Mouse (Mus musculus): ENCODE measurements around the gene Arfgef3. TPM values are rescaled to one million over a fixed set of nuclear protein-coding genes. Genes with fewer than 3 reads are reported as not detected.
A peak's percentile ranks its signal among the peaks of the same experiment; 100 is the strongest.

The Arfgef3 gene
- 0.20 and 0.26 TPM in 2 replicates for polyA plus RNA-seq (2016; fragmentation: Nextera tagmentation; extraction: Ambion mirVana)

DNA sequence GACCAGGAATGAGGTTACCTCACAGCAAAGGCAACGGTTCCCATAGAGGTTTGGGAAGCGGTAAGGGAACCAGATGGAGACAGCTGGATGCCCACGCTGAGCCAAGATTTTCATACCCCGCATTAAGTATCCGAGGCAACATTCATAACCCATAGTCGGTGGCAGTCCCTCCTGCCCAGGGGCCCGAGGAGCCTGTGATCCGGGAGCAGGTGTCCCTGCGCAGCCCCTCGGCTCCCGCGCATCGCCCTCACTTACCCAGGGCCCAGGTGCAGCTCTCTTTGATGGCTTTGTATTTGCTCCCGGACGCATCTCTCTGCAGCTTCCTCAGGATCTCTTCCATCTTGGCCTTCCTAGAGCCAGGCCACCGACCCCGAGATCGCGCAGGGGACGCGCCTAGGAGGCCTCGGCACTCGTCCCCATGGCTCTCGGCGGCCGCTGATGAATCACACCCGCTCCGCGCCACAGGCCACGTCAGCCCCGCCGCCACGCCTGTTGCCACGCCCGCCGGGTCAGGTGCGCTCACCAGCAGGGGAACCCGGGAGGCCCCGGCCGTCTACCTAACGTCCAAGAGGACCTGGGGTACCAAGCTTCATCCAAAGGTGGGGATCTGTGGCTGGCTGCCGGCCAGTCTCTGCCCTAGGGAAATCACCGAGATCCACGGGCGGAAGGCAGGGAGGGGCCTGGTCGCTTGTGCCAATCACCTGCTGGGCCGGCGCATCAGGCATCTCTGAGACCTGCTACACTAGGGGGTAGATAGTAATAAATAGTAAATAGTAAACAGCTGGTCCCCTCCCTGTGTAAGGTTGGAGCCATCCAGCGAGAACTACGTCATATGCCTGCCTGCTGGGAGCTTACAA lies at the start of gene Arfgef3:
TSS of gene Arfgef3 (minus strand) at position 664 of the 857 bp plus-strand sequence.
- Histone ChIP-seq H3K27me3 (peaks cover 31% of the 10 kb centered on the region), H3K36me3 (no peaks in the 10 kb centered on the region), H3K9ac (replicated peaks) (peak within 1 kb of the TSS; percentile 53; the same call in 1 of the 2 replicates), H3K9me3 (no peaks in the 10 kb centered on the region), H3K27ac (no peak within 1 kb of the TSS), H3K4me2 (peak within 1 kb of the TSS; percentile 95), H3K4me1 (replicated peaks) (peaks cover 13% of the 10 kb centered on the region; the same call in 1 of the 2 replicates), H3K4me3 (replicated peaks) (peak within 1 kb of the TSS; percentile 53)
- 0 out of 2 replicates have a peak, but pooled peaks have one; percentile 43 for ATAC-seq (ENCODE audit: insufficient number of reproducible peaks, insufficient read depth, low FRiP score, low TSS enrichment, low read depth)
- WGBS = 2% methylated on average over 50 of the region's 50 CpGs

DNA sequence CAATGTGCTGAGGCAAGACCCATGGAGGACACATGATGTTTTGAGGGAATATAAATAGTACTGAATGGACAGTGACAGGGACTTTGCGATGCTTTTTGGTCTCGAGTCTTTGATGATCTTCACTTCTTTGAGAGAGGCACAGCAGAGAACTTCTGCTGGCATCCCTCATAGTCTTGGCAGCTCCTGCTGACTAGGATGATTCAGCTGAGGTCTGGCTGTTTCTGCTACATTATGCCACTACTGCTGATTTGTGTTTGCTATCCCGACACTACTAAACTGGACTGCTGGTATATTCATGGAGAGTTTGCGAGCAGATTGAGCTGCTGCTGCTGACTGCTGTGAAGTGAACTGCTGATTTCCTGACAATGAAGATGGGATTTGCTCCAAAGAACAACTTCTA lies 46.3 kb upstream of the Arfgef3 start:
- Histone ChIP-seq H3K36me3 (no peaks in the 10 kb centered on the region), H3K9me3 (no peaks in the 10 kb centered on the region), H3K27ac (no peak overlapping the region), H3K27me3 (no peaks in the 10 kb centered on the region), H3K4me3 (replicated peaks) (no peak overlapping the region), H3K4me1 (replicated peaks) (no peaks in the 10 kb centered on the region), H3K9ac (replicated peaks) (no peak overlapping the region), H3K4me2 (no peak overlapping the region)
- no peak for ATAC-seq (ENCODE audit: insufficient number of reproducible peaks, insufficient read depth, low FRiP score, low TSS enrichment, low read depth)
- WGBS = 87% methylated on average over 4 of the region's 4 CpGs

DNA sequence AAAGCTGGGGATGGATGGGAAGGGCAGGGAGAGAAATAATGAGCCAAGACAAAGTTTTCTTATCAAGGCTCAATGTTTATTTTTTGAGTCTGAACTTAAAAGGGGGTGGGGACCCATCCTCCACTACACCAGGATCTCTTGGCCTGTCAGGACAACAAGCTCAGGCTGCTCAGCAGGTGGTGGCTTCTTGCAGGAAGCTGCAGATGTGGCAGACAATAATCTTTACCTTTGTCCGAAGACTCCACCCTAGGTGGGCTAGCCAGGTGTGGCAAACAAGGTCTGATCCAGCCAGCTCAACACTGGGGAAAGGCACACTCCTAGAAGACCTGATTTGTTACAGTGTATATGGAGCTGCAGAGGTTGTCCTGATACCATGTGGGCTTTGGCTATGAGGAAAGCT lies 44.9 kb upstream of the Arfgef3 start:
- Histone ChIP-seq H3K4me2 (no peak overlapping the region), H3K4me1 (replicated peaks) (no peaks in the 10 kb centered on the region), H3K27ac (no peak overlapping the region), H3K9me3 (no peaks in the 10 kb centered on the region), H3K4me3 (replicated peaks) (no peak overlapping the region), H3K9ac (replicated peaks) (no peak overlapping the region), H3K36me3 (no peaks in the 10 kb centered on the region), H3K27me3 (no peaks in the 10 kb centered on the region)
- WGBS = 46% methylated on average over 1 of the region's 1 CpGs
- no peak for ATAC-seq (ENCODE audit: insufficient number of reproducible peaks, insufficient read depth, low FRiP score, low TSS enrichment, low read depth)

DNA sequence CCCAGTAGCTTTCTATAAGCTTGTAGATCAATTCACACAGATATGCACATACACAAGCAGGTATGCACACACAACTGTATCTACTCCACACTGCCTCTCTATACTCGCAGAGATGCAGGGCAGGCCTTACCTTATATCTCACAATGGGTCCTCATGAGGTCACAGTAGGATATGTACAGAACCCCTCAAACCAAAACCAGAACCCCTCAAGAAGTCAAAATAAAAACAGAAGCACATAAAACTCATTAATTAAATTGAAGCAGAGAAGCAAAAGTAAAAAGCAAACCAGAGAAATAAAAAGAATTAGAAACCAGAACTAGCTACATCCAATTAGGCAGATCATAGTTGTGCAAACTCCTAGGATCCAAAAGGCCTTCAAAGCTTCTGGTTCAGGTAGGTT lies 42.9 kb upstream of the Arfgef3 start, which contains the start of gene Gm4922:
TSS of gene Gm4922 (minus strand) at position 101 of the 400 bp plus-strand sequence.
- Histone ChIP-seq H3K4me2 (no peak within 1 kb of the TSS), H3K9me3 (no peaks in the 10 kb centered on the region), H3K4me3 (replicated peaks) (no peak within 1 kb of the TSS), H3K27ac (no peak within 1 kb of the TSS), H3K4me1 (replicated peaks) (no peaks in the 10 kb centered on the region), H3K36me3 (no peaks in the 10 kb centered on the region), H3K27me3 (no peaks in the 10 kb centered on the region), H3K9ac (replicated peaks) (no peak within 1 kb of the TSS)
- ATAC-seq (ENCODE audit: insufficient number of reproducible peaks, insufficient read depth, low FRiP score, low TSS enrichment, low read depth) = no peak
- WGBS = 91% methylated on average over 1 of the region's 1 CpGs

DNA sequence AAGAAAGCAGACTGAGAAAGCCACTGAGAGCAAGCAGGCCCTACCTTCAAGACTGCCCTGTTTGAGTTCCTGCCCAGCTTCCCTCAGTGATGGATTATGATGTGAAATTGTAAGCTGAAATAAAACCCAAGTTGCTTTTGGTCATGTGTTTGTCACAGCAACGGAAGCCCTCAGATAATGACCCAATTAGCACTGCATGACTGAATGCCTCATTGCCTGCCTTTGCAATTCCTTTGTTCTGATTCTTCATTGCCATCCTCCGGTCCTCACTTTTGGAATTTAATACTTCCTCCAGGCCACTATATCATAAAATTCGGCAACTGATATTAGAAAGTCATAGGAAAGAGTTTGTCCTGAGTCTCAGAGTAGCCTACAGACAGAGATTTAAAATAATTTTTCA lies 33.8 kb upstream of the Arfgef3 start:
- H3K27me3 ChIP-seq = no peaks in the 10 kb centered on the region
- H3K4me3 ChIP-seq (replicated peaks) = no peak overlapping the region
- no peak for ATAC-seq (ENCODE audit: insufficient number of reproducible peaks, insufficient read depth, low FRiP score, low TSS enrichment, low read depth)
- H3K36me3 ChIP-seq = no peaks in the 10 kb centered on the region
- H3K4me2 ChIP-seq = no peak overlapping the region
- no peaks in the 10 kb centered on the region for H3K9me3 ChIP-seq
- 65% methylated on average over 3 of the region's 3 CpGs for WGBS
- H3K9ac ChIP-seq (replicated peaks) = no peak overlapping the region
- H3K27ac ChIP-seq = no peak overlapping the region
- H3K4me1 ChIP-seq (replicated peaks) = peaks cover 7% of the 10 kb centered on the region; the same call in 1 of the 2 replicates

- 77% methylated on average over 4 of the region's 4 CpGs for WGBS
- H3K4me3 ChIP-seq (replicated peaks) = no peak overlapping the region
- no peak for ATAC-seq (ENCODE audit: insufficient number of reproducible peaks, insufficient read depth, low FRiP score, low TSS enrichment, low read depth)
Observed at GRCm38 (mm10) chr10:18772537-18773179, 28.9 kb upstream of the Arfgef3 start.

DNA sequence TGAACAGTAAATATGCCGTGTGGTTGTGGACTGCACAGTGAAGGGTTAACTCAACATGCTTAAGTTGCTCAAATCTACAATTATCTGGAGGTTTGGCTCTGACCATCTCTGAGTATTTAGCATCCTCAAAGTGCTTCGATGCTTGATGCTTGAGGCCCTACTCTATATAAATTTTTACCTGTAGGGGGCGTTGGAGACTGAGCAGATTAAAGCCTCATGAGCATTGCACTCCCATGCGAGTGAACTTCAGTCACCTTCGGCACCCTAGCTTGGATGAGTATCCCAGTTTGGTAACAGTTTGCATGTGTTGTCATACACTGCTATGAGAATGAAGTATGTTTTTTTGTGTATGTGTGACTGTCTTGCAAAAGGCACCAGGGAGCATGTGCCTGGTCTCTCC lies 26.2 kb upstream of the Arfgef3 start:
- Histone ChIP-seq H3K36me3 (no peaks in the 10 kb centered on the region), H3K9ac (replicated peaks) (no peak overlapping the region), H3K9me3 (no peaks in the 10 kb centered on the region; the same call in 1 of the 2 replicates), H3K4me1 (replicated peaks) (peaks cover 6% of the 10 kb centered on the region; the same call in 1 of the 2 replicates), H3K4me2 (no peak overlapping the region), H3K27me3 (no peaks in the 10 kb centered on the region), H3K4me3 (replicated peaks) (no peak overlapping the region), H3K27ac (no peak overlapping the region)
- WGBS = 50% methylated on average over 5 of the region's 5 CpGs
- no peak for ATAC-seq (ENCODE audit: insufficient number of reproducible peaks, insufficient read depth, low FRiP score, low TSS enrichment, low read depth)

More at GRCm38 (mm10) chr10:18772537-18773179, 28.9 kb upstream of the Arfgef3 start:
- no peak overlapping the region for H3K27ac ChIP-seq
- no peak overlapping the region for H3K4me2 ChIP-seq
- H3K4me1 ChIP-seq (replicated peaks) = peaks cover 7% of the 10 kb centered on the region; the same call in 1 of the 2 replicates
- H3K9me3 ChIP-seq = no peaks in the 10 kb centered on the region
- no peaks in the 10 kb centered on the region for H3K27me3 ChIP-seq
- H3K9ac ChIP-seq (replicated peaks) = no peak overlapping the region
- H3K36me3 ChIP-seq = no peaks in the 10 kb centered on the region

DNA sequence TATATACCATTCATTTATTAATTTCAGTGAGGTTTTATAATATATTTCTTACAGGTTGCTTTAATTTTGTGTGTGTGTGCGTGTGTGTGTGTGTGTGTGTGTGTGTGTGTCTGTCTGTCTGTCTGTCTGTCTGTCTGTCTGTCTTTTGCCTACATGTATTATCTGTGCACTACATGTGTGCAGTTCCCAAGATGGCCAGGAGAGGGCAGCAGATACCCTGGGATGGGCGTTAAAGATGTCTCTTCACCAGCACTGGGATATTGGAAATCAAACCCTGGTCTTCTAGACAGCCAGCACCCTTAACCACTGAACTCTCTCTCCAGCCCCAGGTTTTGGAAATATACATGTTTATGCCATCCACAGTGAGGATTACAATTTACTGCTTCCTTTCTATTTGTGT lies 16.5 kb upstream of the Arfgef3 start:
- no peak overlapping the region for H3K9ac ChIP-seq (replicated peaks)

DNA sequence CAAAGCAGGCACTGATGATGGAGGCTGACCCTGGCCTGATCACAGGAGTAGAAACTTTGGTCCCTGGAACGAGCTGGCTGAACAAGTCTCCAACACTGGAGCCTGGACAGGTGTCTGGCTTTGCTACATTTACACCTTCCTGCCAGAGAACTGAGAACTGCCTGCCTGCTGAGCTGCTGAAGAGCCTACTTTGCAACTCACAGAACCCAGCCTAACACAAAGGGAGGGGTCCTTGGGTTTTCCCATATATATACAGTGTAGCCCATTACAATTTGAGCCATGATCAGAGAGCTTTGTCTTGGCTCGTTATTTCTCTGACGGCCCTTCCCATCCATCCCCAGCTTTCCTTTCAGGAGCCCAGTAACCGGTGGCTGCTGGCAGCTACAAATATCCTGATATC lies 6.3 kb upstream of the Arfgef3 start:
- H3K36me3 ChIP-seq = no peaks in the 10 kb centered on the region
- no peaks in the 10 kb centered on the region for H3K4me1 ChIP-seq (replicated peaks)
- 80% methylated on average over 4 of the region's 4 CpGs for WGBS
- H3K9me3 ChIP-seq = no peaks in the 10 kb centered on the region
- H3K4me3 ChIP-seq (replicated peaks) = no peak overlapping the region
- no peak overlapping the region for H3K9ac ChIP-seq (replicated peaks)
- H3K4me2 ChIP-seq = no peak overlapping the region
- no peak for ATAC-seq (ENCODE audit: insufficient number of reproducible peaks, insufficient read depth, low FRiP score, low TSS enrichment, low read depth)
- peaks cover 4% of the 10 kb centered on the region for H3K27me3 ChIP-seq
- H3K27ac ChIP-seq = no peak overlapping the region

More for the DNA sequence above, 16.5 kb upstream of the Arfgef3 start:
- H3K9me3 ChIP-seq = no peaks in the 10 kb centered on the region; the same call in 1 of the 2 replicates
- no peaks in the 10 kb centered on the region for H3K4me1 ChIP-seq (replicated peaks)
- no peak overlapping the region for H3K27ac ChIP-seq
- H3K36me3 ChIP-seq = no peaks in the 10 kb centered on the region
- no peak overlapping the region for H3K4me2 ChIP-seq
- ATAC-seq (ENCODE audit: insufficient number of reproducible peaks, insufficient read depth, low FRiP score, low TSS enrichment, low read depth) = no peak
- WGBS = 46% methylated on average over 2 of the region's 2 CpGs
- no peaks in the 10 kb centered on the region for H3K27me3 ChIP-seq
- H3K4me3 ChIP-seq (replicated peaks) = no peak overlapping the region

DNA sequence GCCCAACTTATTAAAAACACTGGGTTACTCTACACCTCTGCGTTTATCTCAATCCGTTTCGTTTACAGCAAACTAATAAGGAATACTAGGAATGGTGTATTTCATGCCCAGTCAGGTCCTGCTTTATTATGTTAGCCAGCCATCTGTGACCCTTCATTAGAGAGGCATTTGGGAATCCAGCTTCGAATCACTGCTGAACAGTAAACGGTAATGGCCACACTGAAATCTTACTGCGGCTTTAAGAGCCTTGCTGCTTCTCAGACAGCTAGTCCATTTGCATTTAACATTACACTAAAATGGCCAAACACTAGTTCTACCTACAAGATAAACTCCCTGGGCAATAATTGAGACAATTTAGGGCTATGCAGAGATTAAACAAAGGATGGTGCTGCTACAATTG lies 1.7 kb downstream of the Arfgef3 start:
- no peaks in the 10 kb centered on the region for H3K36me3 ChIP-seq
- H3K27ac ChIP-seq = no peak overlapping the region
- H3K9me3 ChIP-seq = no peaks in the 10 kb centered on the region
- WGBS = 49% methylated on average over 6 of the region's 6 CpGs
- no peak overlapping the region for H3K4me3 ChIP-seq (replicated peaks)
- H3K4me2 ChIP-seq = no peak overlapping the region
- peaks cover 31% of the 10 kb centered on the region for H3K27me3 ChIP-seq
- peaks cover 13% of the 10 kb centered on the region; the same call in 1 of the 2 replicates for H3K4me1 ChIP-seq (replicated peaks)
- no peak for ATAC-seq (ENCODE audit: insufficient number of reproducible peaks, insufficient read depth, low FRiP score, low TSS enrichment, low read depth)
- no peak overlapping the region for H3K9ac ChIP-seq (replicated peaks)

DNA sequence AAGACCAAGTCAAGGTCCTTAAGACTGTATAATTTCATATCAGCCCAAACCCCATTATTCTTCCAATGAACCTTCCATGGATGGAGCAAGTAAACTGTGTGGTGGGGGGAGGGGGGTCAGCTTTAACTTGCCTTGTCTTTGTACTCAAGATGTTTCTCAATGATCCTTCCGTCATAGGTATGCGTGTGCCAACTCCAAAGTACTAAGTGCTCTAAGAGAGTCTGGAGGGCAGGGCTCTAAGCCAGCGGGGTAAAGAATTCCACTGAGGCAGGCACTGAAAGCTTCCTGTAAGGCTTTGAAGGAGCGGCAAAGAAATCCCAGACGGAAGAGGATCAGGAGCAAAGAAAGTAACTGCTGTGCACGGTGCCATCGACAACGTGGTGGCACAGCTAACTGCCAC lies 2.7 kb downstream of the Arfgef3 start:
- ATAC-seq (ENCODE audit: insufficient number of reproducible peaks, insufficient read depth, low FRiP score, low TSS enrichment, low read depth) = no peak
- H3K27ac ChIP-seq = no peak overlapping the region
- no peak overlapping the region for H3K4me2 ChIP-seq
- H3K36me3 ChIP-seq = no peaks in the 10 kb centered on the region
- no peaks in the 10 kb centered on the region for H3K9me3 ChIP-seq
- H3K27me3 ChIP-seq = peaks cover 31% of the 10 kb centered on the region
- no peak overlapping the region for H3K9ac ChIP-seq (replicated peaks)
- 85% methylated on average over 8 of the region's 8 CpGs for WGBS
- H3K4me1 ChIP-seq (replicated peaks) = peaks cover 13% of the 10 kb centered on the region; the same call in 1 of the 2 replicates
- H3K4me3 ChIP-seq (replicated peaks) = no peak overlapping the region

Measured in limb, embryonic 12.5 days (tissue).